Mouse (Mus musculus): ENCODE measurements at regions not wholly inside any gene's neighbourhood (a gene's known extent, or its start where the extent isn't known, plus 50 kb on each side); places are given as distances from the start of the nearest gene placed in this dataset.

DNA sequence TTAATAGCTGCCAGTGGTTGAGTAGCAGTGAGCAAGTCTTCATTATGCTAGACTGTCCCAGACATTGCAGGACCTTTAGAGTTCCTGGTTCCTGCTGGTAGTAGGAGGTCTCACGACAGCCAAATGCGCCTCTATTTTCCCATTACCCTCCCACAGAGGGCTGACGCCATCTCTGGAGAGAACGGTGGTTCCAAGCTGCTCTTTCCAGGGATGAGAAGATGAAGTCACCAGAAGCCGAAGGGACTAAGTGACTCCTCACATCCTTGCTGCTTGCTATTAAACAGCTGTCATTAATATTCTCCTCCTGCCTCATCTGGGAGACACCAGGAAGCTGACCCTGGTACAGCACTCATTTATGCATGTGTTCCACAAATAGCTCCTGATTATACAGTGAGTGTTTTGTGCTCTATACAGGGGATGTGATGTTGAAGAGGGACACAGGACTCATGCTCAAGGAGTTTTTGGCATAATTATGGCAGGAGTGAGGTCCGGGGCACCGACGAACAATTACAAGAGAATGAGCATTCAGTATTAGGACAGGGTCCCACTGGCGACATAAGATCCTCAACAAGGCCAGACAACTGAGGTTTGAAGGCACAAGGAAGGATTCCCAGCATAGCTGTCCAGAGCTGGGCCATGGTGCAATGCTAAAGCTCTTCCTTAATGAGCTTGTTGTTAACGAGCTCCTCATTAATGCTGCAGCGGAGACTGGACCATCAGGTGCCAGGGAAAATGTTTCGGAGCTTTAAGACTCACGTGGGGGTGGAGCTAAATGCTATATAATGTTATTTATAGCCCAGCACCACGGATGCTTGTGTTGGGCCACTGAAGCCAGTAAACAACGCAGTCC is 145.6 kb downstream of the Kit start:
- H3K4me1 ChIP-seq: 0 out of 2 replicates have a peak, but pooled peaks cover 9% of the 10 kb centered on the region
- no peak for ATAC-seq (ENCODE audit: insufficient number of reproducible peaks, insufficient read depth, low FRiP score, low TSS enrichment, low read depth)
- H3K9me3 ChIP-seq: no peaks in the 10 kb centered on the region
- no peak overlapping the region for H3K4me2 ChIP-seq
- H3K4me3 ChIP-seq: no peak overlapping the region
- H3K27ac ChIP-seq: no peak overlapping the region
- 77% methylated on average over 15 of the region's 15 CpGs for WGBS
- no peaks in the 10 kb centered on the region for H3K36me3 ChIP-seq
- no peaks in the 10 kb centered on the region for H3K27me3 ChIP-seq
- H3K9ac ChIP-seq: no peak overlapping the region

DNA sequence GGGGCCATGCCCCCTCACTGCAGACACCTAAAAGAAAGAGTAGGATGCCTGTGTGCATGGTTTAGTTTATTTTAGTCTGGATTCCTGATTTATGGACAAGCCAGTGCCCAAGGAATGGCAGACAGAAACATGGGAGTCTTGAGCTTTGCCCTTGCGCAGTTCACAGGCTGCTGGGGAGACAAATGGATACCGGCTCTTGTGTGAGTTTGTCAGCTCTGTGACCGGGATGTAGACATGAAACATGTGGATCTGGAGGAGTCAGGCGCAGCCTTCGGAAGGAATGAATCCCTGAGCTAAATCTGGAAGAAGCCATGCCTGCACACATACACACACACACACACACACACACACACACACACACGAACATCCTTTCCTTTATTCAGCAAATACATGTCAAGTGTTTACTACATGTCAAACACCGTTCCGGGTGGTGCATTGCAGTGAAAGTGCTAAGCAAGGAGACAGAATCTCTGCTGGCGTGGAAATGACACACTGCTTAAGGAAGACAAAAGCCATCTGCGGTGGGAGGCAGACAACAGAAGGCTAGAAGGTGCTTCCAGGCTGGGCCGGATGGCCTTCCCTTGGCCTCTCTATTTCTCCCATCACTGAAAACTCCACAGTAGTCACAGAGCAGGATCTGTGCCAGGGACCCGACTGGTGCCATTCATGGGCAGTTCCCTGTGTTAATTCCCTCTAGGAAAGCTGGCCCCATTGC is 144.0 kb downstream of the Kit start:
- Histone ChIP-seq H3K4me2 (no peak overlapping the region), H3K9me3 (no peaks in the 10 kb centered on the region), H3K4me3 (no peak overlapping the region), H3K36me3 (no peaks in the 10 kb centered on the region), H3K27me3 (no peaks in the 10 kb centered on the region), H3K27ac (no peak overlapping the region), H3K4me1 (0 out of 2 replicates have a peak, but pooled peaks cover 9% of the 10 kb centered on the region), H3K9ac (no peak overlapping the region)
- ATAC-seq (ENCODE audit: insufficient number of reproducible peaks, insufficient read depth, low FRiP score, low TSS enrichment, low read depth): no peak
- WGBS: 85% methylated on average over 12 of the region's 12 CpGs

Measured in embryonic facial prominence, embryonic 13.5 days (tissue).